Mouse (Mus musculus) cortical plate, adult 2 months (tissue): ENCODE data around the gene Ipo8.

Experiments used
- CTCF ChIP-seq: fragments of 200-500 bp; IDR thresholded peaks from 2 replicates; pipeline ENCODE4 v1.5.1; 2011; ENCODE audit warnings: mild to moderate bottlenecking, control low read depth, low read length; ENCODE audit not compliant: insufficient read depth; ENCODE audit errors: extremely low read depth
- POLR2A ChIP-seq: fragments of 200-500 bp; IDR thresholded peaks from 2 replicates; pipeline ENCODE4 v1.6.1; 2011; ENCODE audit warnings: mild to moderate bottlenecking, low read length, control low read depth; ENCODE audit not compliant: insufficient read depth; ENCODE audit errors: extremely low read depth

DNA sequence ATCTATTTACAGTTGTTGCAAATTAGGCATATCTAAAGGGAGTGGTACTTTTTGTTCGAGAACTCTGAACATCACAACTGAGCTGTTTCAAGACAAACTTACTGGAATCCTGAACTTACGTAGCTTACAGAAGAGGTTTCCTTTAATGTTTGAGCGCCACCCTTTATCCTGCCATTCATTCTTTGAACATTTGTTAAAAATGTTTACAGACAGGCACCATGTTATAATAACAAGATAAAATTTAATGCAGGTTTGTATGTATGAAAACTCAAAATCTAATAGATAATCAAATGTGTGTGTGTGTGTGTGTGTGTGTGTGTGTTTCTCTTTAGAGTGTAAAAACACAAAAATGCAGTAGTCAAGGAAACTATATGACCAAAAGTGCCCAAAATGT lies 458 bp upstream of the Ipo8 start:
- no peak for TF ChIP-seq POLR2A
- no peak for TF ChIP-seq CTCF
